Mouse (Mus musculus) limb, embryonic 11.5 days (tissue): ENCODE data around the gene Atmin. TPM values are rescaled to one million over a fixed set of nuclear protein-coding genes. Genes with fewer than 3 reads are reported as not detected.

Experiments
- ATAC-seq: fragments of 200-750 bp; cut with Nextera tagmentation; 2 replicates; pipeline ENCODE4 v1.8.0; 2017; ENCODE audit warnings: low read depth; ENCODE audit not compliant: insufficient number of reproducible peaks, low FRiP score, low TSS enrichment
- DNase-seq: peaks from one replicate; pipeline ENCODE4 v3.0.0-alpha.2; 2015; ENCODE audit warnings: low spot score
- H3K27ac ChIP-seq: fragments of 300-500 bp; sonication (generic); replicated peaks from 2 replicates; pipeline ENCODE4 v1.5.1; 2014; ENCODE audit warnings: low read depth, mild to moderate bottlenecking, low read length
- H3K27me3 ChIP-seq: fragments of 300-500 bp; sonication (generic); 2 replicates; pipeline ENCODE4 v1.6.1; 2014; ENCODE audit warnings: mild to moderate bottlenecking, low read length, mixed read lengths; ENCODE audit not compliant: control insufficient read depth, insufficient read depth
- H3K36me3 ChIP-seq: fragments of 300-500 bp; sonication (generic); 2 replicates; pipeline ENCODE4 v1.6.1; 2014; ENCODE audit warnings: mild to moderate bottlenecking, low read length, moderate library complexity, mixed read lengths; ENCODE audit not compliant: control insufficient read depth, insufficient read depth
- H3K4me1 ChIP-seq: fragments of 300-500 bp; sonication (generic); 2 replicates; pipeline ENCODE4 v1.6.1; 2014; ENCODE audit warnings: low read length, mixed read lengths; ENCODE audit not compliant: control insufficient read depth, insufficient read depth
- H3K4me2 ChIP-seq: fragments of 300-500 bp; sonication (generic); 2 replicates; pipeline ENCODE4 v1.6.1; 2014; ENCODE audit warnings: low read depth, mild to moderate bottlenecking, moderate library complexity; ENCODE audit not compliant: severe bottlenecking
- H3K4me3 ChIP-seq: fragments of 300-500 bp; sonication (generic); 2 replicates; pipeline ENCODE4 v1.5.1; 2014; ENCODE audit warnings: low read depth, low read length
- H3K9ac ChIP-seq: fragments of 300-500 bp; sonication (generic); 2 replicates; pipeline ENCODE4 v1.6.1; 2014; ENCODE audit warnings: mild to moderate bottlenecking, low read length
- H3K9me3 ChIP-seq: fragments of 300-500 bp; sonication (generic); 2 replicates; pipeline ENCODE4 v1.6.1; 2016; ENCODE audit warnings: low read length; ENCODE audit not compliant: control insufficient read depth
- WGBS: fragments of 180-500 bp; shearing (Covaris S2); extraction: QIAGEN DNeasy Blood & Tissue Kit; methylation state at CpG from one replicate; pipeline ENCODE4 v1.1.7; 2014; 5-methylcytosine and 5-hydroxymethylcytosine counted together
- polyA plus RNA-seq: library from polyadenylated mRNA; unstranded; fragments of >200 nt; fragmentation: Nextera tagmentation; extraction: Ambion mirVana; gene quantifications from 2 replicates; pipeline ENCODE4 v1.2.1, GENCODE M21; 2014

The Atmin gene
- polyA plus RNA-seq, 1 experiment from 2014 or later = 13.4 TPM

DNA sequence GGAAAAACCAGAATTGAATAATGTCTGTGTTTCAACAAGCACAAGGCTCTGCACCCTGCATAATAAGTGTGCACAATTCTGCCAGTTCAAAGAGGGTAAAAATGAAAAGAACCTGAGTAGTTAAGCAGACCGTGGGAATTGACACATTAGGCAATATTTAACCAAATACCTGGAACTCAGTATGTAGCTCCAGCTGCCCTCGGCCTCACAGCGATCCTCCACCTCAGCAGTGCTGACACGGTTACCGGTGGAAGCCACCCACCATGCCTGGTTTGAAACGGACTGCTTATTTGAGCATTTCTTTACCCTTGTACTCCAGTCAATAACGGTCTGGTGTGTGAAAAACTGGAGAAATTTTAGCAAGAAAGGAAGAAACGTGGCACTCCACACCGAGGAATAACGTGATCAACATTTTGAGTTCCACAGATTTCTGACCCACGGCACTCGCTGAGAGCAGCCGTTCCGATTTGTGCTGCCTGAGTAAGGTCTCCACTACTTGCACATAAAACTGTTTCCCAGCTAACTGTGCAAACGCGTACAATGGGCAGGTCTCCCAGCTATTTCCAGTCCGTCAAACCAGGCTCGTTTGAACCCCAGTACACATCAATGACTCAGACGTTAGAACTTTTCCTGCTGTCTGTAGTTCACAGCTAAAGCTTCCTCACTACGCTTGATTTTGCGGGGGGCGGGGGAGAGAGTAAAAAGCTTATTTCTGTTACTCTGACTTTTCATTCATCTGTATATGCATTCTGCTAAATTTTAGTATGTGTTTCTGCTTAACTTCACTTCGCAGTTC, 49.2 kb downstream of the Atmin start:
- H3K9ac ChIP-seq = peak overlapping the region; percentile 63
- peak overlapping the region; percentile 68 for H3K4me2 ChIP-seq
- WGBS = 17% methylated on average over 23 of the region's 23 CpGs
- DNase-seq (peak; percentile 38), ATAC-seq (no peak)
- no peaks in the 10 kb centered on the region for H3K36me3 ChIP-seq
- H3K4me1 ChIP-seq = peaks cover 7% of the 10 kb centered on the region; the same call in 1 of the 2 replicates
- no peak overlapping the region for H3K27ac ChIP-seq
- H3K27me3 ChIP-seq = no peaks in the 10 kb centered on the region
- H3K4me3 ChIP-seq = peak overlapping the region; percentile 53
- H3K9me3 ChIP-seq = no peaks in the 10 kb centered on the region

- H3K4me1 ChIP-seq = peaks cover 7% of the 10 kb centered on the region; the same call in 1 of the 2 replicates
- H3K4me3 ChIP-seq = peak within 1 kb of the TSS; percentile 53
- H3K9me3 ChIP-seq = no peaks in the 10 kb centered on the region
- H3K4me2 ChIP-seq = peak within 1 kb of the TSS; percentile 68
- peak; percentile 99 for DNase-seq
- peak; percentile 100 for ATAC-seq
- under 1% methylated on average over 56 of the region's 56 CpGs for WGBS
- H3K36me3 ChIP-seq = no peaks in the 10 kb centered on the region
- no peak within 1 kb of the TSS; the same call in 1 of the 2 replicates for H3K27ac ChIP-seq
- no peaks in the 10 kb centered on the region for H3K27me3 ChIP-seq
- H3K9ac ChIP-seq = peak within 1 kb of the TSS; percentile 63
Measured at GRCm38 (mm10) chr8:116993095-116993867, 50.1 kb downstream of the Atmin start, which contains the start of gene Gcsh. Gene Gcsh (minus strand): TSS chr8:116993537.

DNA sequence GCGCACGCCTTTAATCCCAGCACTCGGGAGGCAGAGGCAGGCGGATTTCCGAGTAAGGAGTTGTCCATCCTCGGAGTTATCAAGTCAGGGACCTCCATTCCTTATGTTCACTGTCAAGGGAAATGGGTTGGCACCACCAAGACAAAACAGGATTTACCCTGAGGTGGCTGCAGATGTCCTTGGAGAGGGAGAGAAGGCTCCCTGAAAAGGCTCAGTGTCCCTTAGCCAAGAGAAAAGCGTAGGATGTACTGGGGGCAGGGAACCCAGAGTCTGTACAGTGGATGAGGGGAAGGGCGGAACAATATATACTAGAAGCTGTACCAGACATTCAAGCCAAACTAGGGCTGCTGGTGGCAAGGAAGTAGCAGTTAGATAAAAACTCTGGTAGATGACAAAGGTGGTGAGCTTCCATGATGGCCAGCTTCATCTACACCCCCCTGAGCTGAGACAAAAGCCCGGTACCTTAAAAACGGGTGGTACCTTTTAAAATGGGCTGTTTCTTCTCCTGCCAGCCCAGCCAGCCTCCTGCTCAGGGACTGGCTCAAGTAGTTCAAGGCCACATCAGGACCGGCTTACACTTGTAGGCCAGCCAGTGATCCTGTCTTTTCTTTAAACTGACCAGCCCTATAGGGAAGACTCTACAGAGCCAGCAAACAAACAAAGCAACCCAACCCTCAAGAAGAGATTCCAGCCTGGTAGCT, 51.0 kb downstream of the Atmin start:
- H3K27ac ChIP-seq = no peak overlapping the region; the same call in 1 of the 2 replicates
- peak overlapping the region; percentile 53; the same call in 1 of the 2 replicates for H3K4me2 ChIP-seq
- H3K36me3 ChIP-seq = no peaks in the 10 kb centered on the region
- ATAC-seq (no peak), DNase-seq (no peak)
- peak overlapping the region; percentile 53 for H3K4me3 ChIP-seq
- H3K27me3 ChIP-seq = no peaks in the 10 kb centered on the region
- no peaks in the 10 kb centered on the region for H3K9me3 ChIP-seq
- WGBS = 62% methylated on average over 11 of the region's 11 CpGs
- peaks cover 7% of the 10 kb centered on the region; the same call in 1 of the 2 replicates for H3K4me1 ChIP-seq
- H3K9ac ChIP-seq = no peak overlapping the region

Other genes with a start within 250 kb of the Atmin start
- gene Cdyl2, start 210.4 kb upstream of the Atmin start, polyA plus RNA-seq = 6.3 and 6.4 TPM in 2 replicates
- gene Cmc2, start 21.9 kb upstream of the Atmin start, polyA plus RNA-seq = 74.2 and 82.7 TPM in 2 replicates
- gene Cenpn, start 21.7 kb upstream of the Atmin start, polyA plus RNA-seq = 53.8 and 60.0 TPM in 2 replicates
- gene 1700030J22Rik, start 35.6 kb downstream of the Atmin start, polyA plus RNA-seq = 2.1 TPM in 2 replicates
- 165 and 172 TPM in 2 replicates for gene Gcsh, start 50.1 kb downstream of the Atmin start, polyA plus RNA-seq
- gene Pkd1l2, start 139.1 kb downstream of the Atmin start, polyA plus RNA-seq = not detected in 2 replicates
- gene Bco1, start 152.5 kb downstream of the Atmin start, polyA plus RNA-seq = not detected in 2 replicates
- 2.4 and 2.8 TPM in 2 replicates for gene Gan, start 214.7 kb downstream of the Atmin start, polyA plus RNA-seq